Mouse (Mus musculus): ENCODE results near the gene Fdx1. TPM values are rescaled to one million over a fixed set of nuclear protein-coding genes. Genes with fewer than 3 reads are reported as not detected.

The Fdx1 gene
- total and polyA plus RNA-seq, 2 experiments from 2014 or later = 56.1 to 183 TPM

DNA sequence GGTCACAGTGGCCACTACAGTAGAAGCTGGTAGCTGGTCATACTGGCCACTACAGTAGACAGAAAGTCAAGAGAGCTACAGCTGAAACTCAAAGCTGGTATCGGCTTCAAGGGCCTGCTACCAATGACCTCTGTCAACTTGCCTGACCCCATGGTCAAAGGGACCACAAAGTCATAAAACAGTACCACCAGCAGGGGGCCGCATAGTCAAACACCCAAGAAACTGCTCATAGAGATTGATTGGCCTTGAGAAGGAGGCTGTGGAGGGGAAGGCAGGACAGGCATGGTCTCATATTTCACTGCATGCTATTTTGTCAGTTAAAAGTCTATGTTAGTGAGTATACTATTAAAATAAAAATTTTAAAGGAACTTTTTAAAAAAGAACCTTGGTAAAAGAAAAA, 27.5 kb upstream of the Fdx1 start:
- no peak for ATAC-seq (ENCODE audit: insufficient read depth, low read depth)
- TF ChIP-seq EP300 (IDR thresholded peaks at IDR 0.05; ENCODE audit: low read depth) (no peak), CTCF (IDR thresholded peaks at IDR 0.05; ENCODE audit: low read depth) (peak; percentile 59)
- WGBS = 31% methylated on average over 2 of the region's 2 CpGs
- H3K9ac ChIP-seq (replicated peaks; ENCODE audit: low read depth, low read length) = no peak overlapping the region
- no peaks in the 10 kb centered on the region for H3K36me3 ChIP-seq (replicated peaks; ENCODE audit: control insufficient read depth, insufficient read depth, low read length)
- no peaks in the 10 kb centered on the region for H3K27me3 ChIP-seq (ENCODE audit: control insufficient read depth, insufficient read depth, low read length)
- H3K4me3 ChIP-seq (ENCODE audit: low read depth, low read length) = no peak overlapping the region
- no peak for DNase-seq (ENCODE audit: low spot score)
- H3K27ac ChIP-seq (ENCODE audit: low read depth) = no peak overlapping the region
- 0 out of 2 replicates have a peak, but pooled peaks cover 6% of the 10 kb centered on the region for H3K9me3 ChIP-seq (replicated peaks; ENCODE audit: control insufficient read depth, low read length)
- no peak overlapping the region for H3K4me2 ChIP-seq (ENCODE audit: low read depth, low read length)
- peaks cover 3% of the 10 kb centered on the region; the same call in 1 of the 2 replicates for H3K4me1 ChIP-seq (ENCODE audit: control insufficient read depth, insufficient read depth)

DNA sequence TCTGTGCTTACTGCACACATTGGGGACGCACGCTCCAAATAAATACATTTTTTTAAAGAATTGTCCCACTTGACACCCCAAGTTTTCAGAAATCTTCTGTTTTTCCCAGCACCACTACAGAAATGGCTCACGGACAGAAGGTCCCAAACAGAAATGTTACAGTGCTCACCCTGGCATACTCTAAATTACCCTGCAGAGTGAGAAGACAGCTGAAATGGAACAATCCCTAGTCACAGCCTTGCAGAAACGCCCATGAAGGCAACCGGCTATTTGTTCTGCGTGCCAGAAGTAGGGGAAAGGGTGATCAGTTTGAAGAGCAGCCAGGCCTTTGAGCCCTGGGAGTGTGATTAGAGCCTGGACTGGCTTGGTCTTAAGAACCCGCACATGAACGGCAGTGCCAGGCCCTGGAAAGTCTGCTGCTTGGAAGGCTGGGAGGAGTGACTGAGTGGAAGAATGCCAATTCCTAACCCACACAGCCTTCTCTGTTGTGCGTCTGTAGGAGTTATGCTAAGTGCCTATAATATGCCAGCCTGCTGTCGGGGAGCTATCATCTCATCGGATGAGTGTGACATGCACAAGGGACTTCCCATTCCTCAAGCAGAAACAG, 22.2 kb upstream of the Fdx1 start:
- H3K4me2 ChIP-seq (ENCODE audit: low read depth, low read length) = no peak overlapping the region
- H3K27me3 ChIP-seq (ENCODE audit: control insufficient read depth, insufficient read depth, low read length) = no peaks in the 10 kb centered on the region
- 37% methylated on average over 11 of the region's 11 CpGs for WGBS
- no peaks in the 10 kb centered on the region for H3K36me3 ChIP-seq (replicated peaks; ENCODE audit: control insufficient read depth, insufficient read depth, low read length)
- H3K4me3 ChIP-seq (ENCODE audit: low read depth, low read length) = no peak overlapping the region
- no peaks in the 10 kb centered on the region for H3K9me3 ChIP-seq (replicated peaks; ENCODE audit: control insufficient read depth, low read length)
- TF ChIP-seq EP300 (IDR thresholded peaks at IDR 0.05; ENCODE audit: low read depth) (no peak), CTCF (IDR thresholded peaks at IDR 0.05; ENCODE audit: low read depth) (no peak)
- H3K27ac ChIP-seq (ENCODE audit: low read depth) = peak overlapping the region; percentile 32
- DNase-seq (ENCODE audit: low spot score) (peak; percentile 20), ATAC-seq (ENCODE audit: insufficient read depth, low read depth) (peak; percentile 55)
- H3K9ac ChIP-seq (replicated peaks; ENCODE audit: low read depth, low read length) = 0 out of 2 replicates have a peak overlapping the region, but pooled peaks have one; percentile 16
- peaks cover 6% of the 10 kb centered on the region; the same call in 1 of the 2 replicates for H3K4me1 ChIP-seq (ENCODE audit: control insufficient read depth, insufficient read depth)

DNA sequence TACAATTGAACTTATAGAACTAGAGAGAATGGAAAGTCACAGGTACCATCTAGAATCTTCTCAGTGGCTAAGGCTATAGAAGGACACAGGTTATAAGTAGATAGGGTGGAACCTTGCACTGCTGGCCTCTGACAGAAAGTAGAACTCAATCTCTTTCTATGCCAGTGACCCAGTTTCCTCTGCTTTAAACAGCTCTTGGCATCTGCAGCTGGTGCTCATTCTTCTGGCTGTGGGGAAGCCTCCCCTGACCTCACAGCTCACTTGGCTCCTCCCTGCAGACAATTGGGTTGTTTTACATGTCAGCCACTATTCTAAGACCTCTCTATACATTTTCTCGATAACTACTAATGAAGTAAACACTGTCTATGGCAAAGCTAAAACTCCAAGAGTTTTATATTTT, 17.8 kb upstream of the Fdx1 start:
- DNase-seq (ENCODE audit: low spot score) (no peak), ATAC-seq (ENCODE audit: insufficient read depth, low read depth) (no peak)
- no peak overlapping the region for H3K4me3 ChIP-seq (ENCODE audit: low read depth, low read length)
- no peak overlapping the region for H3K9ac ChIP-seq (replicated peaks; ENCODE audit: low read depth, low read length)
- no peaks in the 10 kb centered on the region for H3K9me3 ChIP-seq (replicated peaks; ENCODE audit: control insufficient read depth, low read length)
- H3K36me3 ChIP-seq (replicated peaks; ENCODE audit: control insufficient read depth, insufficient read depth, low read length) = no peaks in the 10 kb centered on the region
- no peak overlapping the region for H3K4me2 ChIP-seq (ENCODE audit: low read depth, low read length)
- no peaks in the 10 kb centered on the region for H3K27me3 ChIP-seq (ENCODE audit: control insufficient read depth, insufficient read depth, low read length)
- H3K27ac ChIP-seq (ENCODE audit: low read depth) = no peak overlapping the region
- peaks cover 6% of the 10 kb centered on the region; the same call in 1 of the 2 replicates for H3K4me1 ChIP-seq (ENCODE audit: control insufficient read depth, insufficient read depth)
- 69% methylated on average over 1 of the region's 1 CpGs for WGBS
- TF ChIP-seq CTCF (IDR thresholded peaks at IDR 0.05; ENCODE audit: low read depth) (no peak), EP300 (IDR thresholded peaks at IDR 0.05; ENCODE audit: low read depth) (no peak)

DNA sequence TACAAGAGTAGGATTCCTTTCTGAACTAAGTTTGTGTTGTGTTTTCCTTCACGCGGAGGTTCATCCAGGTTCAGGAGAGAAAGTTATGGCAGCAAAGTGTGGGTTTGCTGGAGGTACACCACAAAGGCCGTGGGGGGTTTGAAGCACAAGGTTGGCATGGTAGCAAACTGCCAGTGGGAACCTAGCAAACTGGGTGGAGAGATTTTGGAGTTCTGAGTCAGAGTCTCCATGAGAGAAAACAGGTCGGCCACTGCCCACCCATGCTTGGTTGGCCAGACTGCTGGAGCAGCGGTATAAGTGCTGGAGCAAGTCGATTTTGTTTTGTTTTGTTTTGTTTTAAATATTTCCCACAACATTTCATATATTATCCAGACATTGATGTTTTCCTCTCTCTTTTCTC, 15.9 kb upstream of the Fdx1 start:
- WGBS = 92% methylated on average over 6 of the region's 6 CpGs

DNA sequence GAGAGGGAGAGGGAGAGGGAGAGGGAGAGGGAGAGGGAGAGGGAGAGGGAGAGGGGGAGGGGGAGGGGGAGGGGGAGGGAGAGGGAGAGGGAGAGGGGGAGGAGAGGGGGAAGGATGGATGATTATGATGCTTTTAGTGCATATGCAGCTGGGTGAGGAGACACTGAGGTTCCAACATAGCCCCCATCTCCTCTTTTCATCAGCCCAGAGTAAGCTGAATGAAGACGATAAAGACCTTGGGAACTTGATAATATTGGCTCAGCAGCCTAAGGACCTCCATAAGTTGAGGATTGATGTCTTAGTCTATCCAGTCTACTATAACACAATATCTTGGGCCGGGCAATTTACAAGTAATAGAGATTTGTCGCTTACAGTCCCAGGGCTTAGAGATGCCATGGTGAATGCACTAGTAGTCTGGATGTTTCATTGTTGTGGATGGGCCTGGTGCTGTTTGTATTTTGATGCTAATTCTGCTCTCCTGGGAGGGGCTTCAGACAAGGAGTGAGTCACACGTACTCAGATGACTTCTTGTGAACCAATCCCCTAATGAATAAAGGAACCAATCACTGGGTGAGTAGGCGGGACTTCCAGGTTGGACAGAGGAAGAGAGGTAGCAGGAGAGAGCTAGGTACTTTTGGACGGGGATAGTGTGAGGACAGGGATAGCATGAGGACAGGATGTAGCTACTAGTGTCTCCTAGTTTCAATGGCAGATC, 15.3 kb upstream of the Fdx1 start:
- Histone ChIP-seq H3K4me1 (ENCODE audit: control insufficient read depth, insufficient read depth) (0 out of 2 replicates have a peak, but pooled peaks cover 7% of the 10 kb centered on the region), H3K4me3 (ENCODE audit: low read depth, low read length) (no peak overlapping the region), H3K36me3 (replicated peaks; ENCODE audit: control insufficient read depth, insufficient read depth, low read length) (no peaks in the 10 kb centered on the region), H3K27me3 (ENCODE audit: control insufficient read depth, insufficient read depth, low read length) (no peaks in the 10 kb centered on the region), H3K9me3 (replicated peaks; ENCODE audit: control insufficient read depth, low read length) (no peaks in the 10 kb centered on the region), H3K9ac (replicated peaks; ENCODE audit: low read depth, low read length) (no peak overlapping the region), H3K27ac (ENCODE audit: low read depth) (no peak overlapping the region), H3K4me2 (ENCODE audit: low read depth, low read length) (no peak overlapping the region)
- no peak for TF ChIP-seq EP300 (IDR thresholded peaks at IDR 0.05; ENCODE audit: low read depth)
- TF ChIP-seq CTCF (IDR thresholded peaks at IDR 0.05; ENCODE audit: low read depth) = no peak
- WGBS = 82% methylated on average over 6 of the region's 6 CpGs
- DNase-seq (ENCODE audit: low spot score) (no peak), ATAC-seq (ENCODE audit: insufficient read depth, low read depth) (no peak)

More for the DNA sequence above, 15.9 kb upstream of the Fdx1 start:
- H3K4me3 ChIP-seq (ENCODE audit: low read depth, low read length) = no peak overlapping the region
- H3K9me3 ChIP-seq (replicated peaks; ENCODE audit: control insufficient read depth, low read length) = no peaks in the 10 kb centered on the region
- DNase-seq (ENCODE audit: low spot score) (no peak), ATAC-seq (ENCODE audit: insufficient read depth, low read depth) (no peak)
- H3K36me3 ChIP-seq (replicated peaks; ENCODE audit: control insufficient read depth, insufficient read depth, low read length) = no peaks in the 10 kb centered on the region
- H3K27ac ChIP-seq (ENCODE audit: low read depth) = no peak overlapping the region
- TF ChIP-seq EP300 (IDR thresholded peaks at IDR 0.05; ENCODE audit: low read depth) (no peak), CTCF (IDR thresholded peaks at IDR 0.05; ENCODE audit: low read depth) (no peak)
- H3K27me3 ChIP-seq (ENCODE audit: control insufficient read depth, insufficient read depth, low read length) = no peaks in the 10 kb centered on the region
- 0 out of 2 replicates have a peak, but pooled peaks cover 7% of the 10 kb centered on the region for H3K4me1 ChIP-seq (ENCODE audit: control insufficient read depth, insufficient read depth)
- no peak overlapping the region for H3K4me2 ChIP-seq (ENCODE audit: low read depth, low read length)
- H3K9ac ChIP-seq (replicated peaks; ENCODE audit: low read depth, low read length) = no peak overlapping the region
